Mouse (Mus musculus): Measurements from ENCODE around the gene Fbxo22.
A peak's percentile ranks its signal among the peaks of the same experiment; 100 is the strongest.
"Not testable (repeated sequence)": the region's sequence is repeated elsewhere in the genome, so short reads cannot be mapped to it uniquely, and the experiment has no call there.

The Fbxo22 gene

GRCm38 (mm10) chr9:55208790-55209481 is at the start of gene Fbxo22:
Gene Fbxo22 (plus strand): TSS chr9:55208925.
- peak; percentile 83 for DNase-seq (ENCODE audit: low spot score in 2 of 2)

- no peak for DNase-seq (ENCODE audit: low spot score in 2 of 2)
Observed at GRCm38 (mm10) chr9:55170655-55171412, 37.9 kb upstream of the Fbxo22 start.

GRCm38 (mm10) chr9:55172195-55172685 is 36.5 kb upstream of the Fbxo22 start:
- DNase-seq (ENCODE audit: low spot score in 2 of 2): no peak

GRCm38 (mm10) chr9:55174235-55174634 is 34.5 kb upstream of the Fbxo22 start:
- no peak for DNase-seq (ENCODE audit: low spot score in 2 of 2)

- no peak for DNase-seq (ENCODE audit: low spot score in 2 of 2)
Observed at GRCm38 (mm10) chr9:55195876-55196275, 12.8 kb upstream of the Fbxo22 start.

GRCm38 (mm10) chr9:55198260-55198659 is 10.5 kb upstream of the Fbxo22 start:
- no peak for DNase-seq (ENCODE audit: low spot score in 2 of 2)

GRCm38 (mm10) chr9:55199348-55199747 is 9.4 kb upstream of the Fbxo22 start:
- peak; percentile 19 to 55 for DNase-seq (ENCODE audit: low spot score in 2 of 2)

GRCm38 (mm10) chr9:55208458-55208789 is 301 bp upstream of the Fbxo22 start:
- no peak for DNase-seq (ENCODE audit: low spot score in 2 of 2)

GRCm38 (mm10) chr9:55211611-55212010 is 2.9 kb downstream of the Fbxo22 start:
- no peak for DNase-seq (ENCODE audit: low spot score in 2 of 2)

- DNase-seq (ENCODE audit: low spot score in 2 of 2): no peak
Observed at GRCm38 (mm10) chr9:55213396-55213795, 4.7 kb downstream of the Fbxo22 start.

GRCm38 (mm10) chr9:55215056-55215455 is 6.3 kb downstream of the Fbxo22 start:
- no peak for DNase-seq (ENCODE audit: low spot score in 2 of 2)

GRCm38 (mm10) chr9:55215648-55216047 is 6.9 kb downstream of the Fbxo22 start:
- no peak for DNase-seq (ENCODE audit: low spot score in 2 of 2)

GRCm38 (mm10) chr9:55216078-55216477 is 7.4 kb downstream of the Fbxo22 start:
- no peak for DNase-seq (ENCODE audit: low spot score in 2 of 2)

- DNase-seq (ENCODE audit: low spot score in 2 of 2): no peak
Observed at GRCm38 (mm10) chr9:55217381-55217780, 8.7 kb downstream of the Fbxo22 start.

- no peak for DNase-seq (ENCODE audit: low spot score in 2 of 2)
Observed at GRCm38 (mm10) chr9:55225165-55225737, 16.5 kb downstream of the Fbxo22 start.

- DNase-seq (ENCODE audit: low spot score in 2 of 2): peak; percentile 17 to 66
Observed at GRCm38 (mm10) chr9:55226251-55226650, 17.5 kb downstream of the Fbxo22 start.

GRCm38 (mm10) chr9:55228149-55228548 is 19.4 kb downstream of the Fbxo22 start:
- no peak for DNase-seq (ENCODE audit: low spot score in 2 of 2)

GRCm38 (mm10) chr9:55229010-55229409 is 20.3 kb downstream of the Fbxo22 start:
- no peak for DNase-seq (ENCODE audit: low spot score in 2 of 2)

GRCm38 (mm10) chr9:55231544-55231943 is 22.8 kb downstream of the Fbxo22 start:
- DNase-seq (ENCODE audit: low spot score in 2 of 2): no peak

GRCm38 (mm10) chr9:55232110-55232509 is 23.4 kb downstream of the Fbxo22 start:
- no peak for DNase-seq (ENCODE audit: low spot score in 2 of 2)

GRCm38 (mm10) chr9:55232586-55232985 is 23.9 kb downstream of the Fbxo22 start:
- DNase-seq (ENCODE audit: low spot score in 2 of 2): no peak

GRCm38 (mm10) chr9:55233076-55233475 is 24.4 kb downstream of the Fbxo22 start:
- not testable (repeated sequence) for DNase-seq (ENCODE audit: low spot score in 2 of 2)

All from frontal cortex, postnatal 36 days (tissue).